Mouse (Mus musculus) adrenal gland, postnatal 36 days (tissue): ENCODE data around the gene Stmnd1. TPM values are rescaled to one million over a fixed set of nuclear protein-coding genes. Genes with fewer than 3 reads are reported as not detected.
"Not testable (repeated sequence)": the region's sequence is repeated elsewhere in the genome, so short reads cannot be mapped to it uniquely, and the experiment has no call there.

Source experiments
- DNase-seq, 2 experiments: peaks; one replicate each; pipeline ENCODE4 v3.0.0; 2021; ENCODE audit warnings: mixed read lengths in 1 of 2
- total RNA-seq, 2 experiments: library from RNA; stranded (reverse); gene quantifications; 2 replicates each; pipeline ENCODE4 v1.2.3; 2021

Gene Stmnd1
- total RNA-seq, 2 experiments from 2014 or later, result not detected

GRCm38 (mm10) chr13:46290537-46290936 lies 17.0 kb downstream of the Stmnd1 start:
- no peak for DNase-seq

- DNase-seq, result no peak
These were observed 20.8 kb downstream of the Stmnd1 start for GRCm38 (mm10) chr13:46294365-46294764.

GRCm38 (mm10) chr13:46297701-46298100 lies 24.2 kb downstream of the Stmnd1 start:
- DNase-seq, result no peak

- peak; percentile 53 to 69 for DNase-seq
These were observed 37.3 kb downstream of the Stmnd1 start for GRCm38 (mm10) chr13:46310790-46311189.

GRCm38 (mm10) chr13:46313176-46313575 lies 39.7 kb downstream of the Stmnd1 start:
- DNase-seq, result no peak

- DNase-seq, result peak in 1 of 2 experiments; percentile 10
These were observed 41.6 kb downstream of the Stmnd1 start for GRCm38 (mm10) chr13:46315165-46315564.

GRCm38 (mm10) chr13:46326351-46326985 lies 52.9 kb downstream of the Stmnd1 start:
- no peak for DNase-seq

- DNase-seq, result no peak
These were observed 61.5 kb downstream of the Stmnd1 start for GRCm38 (mm10) chr13:46335020-46335419.

- DNase-seq, result not testable (repeated sequence)
These were observed 62.8 kb downstream of the Stmnd1 start for GRCm38 (mm10) chr13:46336281-46336680.

GRCm38 (mm10) chr13:46337791-46338190 lies 64.3 kb downstream of the Stmnd1 start:
- no peak for DNase-seq

- DNase-seq, result no peak
These were observed 66.4 kb downstream of the Stmnd1 start for GRCm38 (mm10) chr13:46339954-46340353.

- DNase-seq, result no peak
These were observed 67.1 kb downstream of the Stmnd1 start for GRCm38 (mm10) chr13:46340583-46340982.

- DNase-seq, result no peak
These were observed 67.9 kb downstream of the Stmnd1 start for GRCm38 (mm10) chr13:46341419-46341818.

- DNase-seq, result peak; percentile 18 to 38
These were observed 69.7 kb downstream of the Stmnd1 start for GRCm38 (mm10) chr13:46343226-46343625.

- no peak for DNase-seq
These were observed 73.5 kb downstream of the Stmnd1 start for GRCm38 (mm10) chr13:46346830-46347512.

- DNase-seq, result no peak
These were observed 76.1 kb downstream of the Stmnd1 start for GRCm38 (mm10) chr13:46349664-46350063.

Other genes with a start within 250 kb of the Stmnd1 start
- 10 to 100 TPM; 11.6 to 13.1 TPM for gene Rbm24, start 144.7 kb downstream of the Stmnd1 start, total RNA-seq
- 1 to 10 TPM; 3.4 to 4.5 TPM for gene Cap2, start 228.1 kb downstream of the Stmnd1 start, total RNA-seq